Mouse (Mus musculus) kidney, postnatal 25 days (tissue): ENCODE results near the gene Foxo6.

Experiments
- DNase-seq, 2 experiments: peaks; one replicate each; pipeline ENCODE4 v3.0.0; 2021; ENCODE audit warnings: mixed read lengths in 2 of 2

Gene Foxo6

GRCm38 (mm10) chr4:120283141-120283540 is 4.0 kb downstream of the Foxo6 start:
- DNase-seq = peak; percentile 72 to 86

DNA sequence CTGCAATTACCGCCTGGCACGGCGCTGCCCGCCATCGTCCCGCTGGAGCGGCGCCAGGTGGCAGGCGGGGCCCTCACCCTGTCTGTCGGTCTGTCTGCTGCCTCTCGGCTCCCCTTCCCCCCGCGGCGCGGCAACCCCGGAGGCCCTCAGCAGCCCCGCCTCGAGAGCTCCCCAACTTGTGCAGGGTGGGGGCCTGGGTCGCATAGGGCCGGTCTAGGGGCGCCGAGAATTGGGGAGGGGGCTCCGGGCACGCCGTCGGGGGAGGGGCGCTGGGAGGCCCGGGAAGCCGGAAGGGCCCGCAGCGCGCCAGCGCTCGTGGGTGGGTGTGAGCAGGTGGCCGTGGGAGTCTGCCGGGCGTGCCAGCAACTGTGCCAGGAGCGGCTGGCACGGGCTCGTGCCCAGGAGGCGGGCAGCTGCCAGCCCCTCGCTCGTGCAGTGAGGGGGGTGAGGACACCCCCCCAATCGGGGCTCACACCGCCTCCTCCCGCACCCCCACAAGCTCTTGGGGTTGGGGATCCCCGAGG is 4.5 kb downstream of the Foxo6 start:
- DNase-seq = peak; percentile 14 to 54

- no peak for DNase-seq
Observed at GRCm38 (mm10) chr4:120281011-120281410, 6.1 kb downstream of the Foxo6 start.

- no peak for DNase-seq
Observed at GRCm38 (mm10) chr4:120280432-120280831, 6.7 kb downstream of the Foxo6 start.

- DNase-seq = peak; percentile 43 to 86
Observed at GRCm38 (mm10) chr4:120277255-120277928, 9.8 kb downstream of the Foxo6 start.

GRCm38 (mm10) chr4:120275487-120275886 is 11.7 kb downstream of the Foxo6 start:
- DNase-seq = no peak

DNA sequence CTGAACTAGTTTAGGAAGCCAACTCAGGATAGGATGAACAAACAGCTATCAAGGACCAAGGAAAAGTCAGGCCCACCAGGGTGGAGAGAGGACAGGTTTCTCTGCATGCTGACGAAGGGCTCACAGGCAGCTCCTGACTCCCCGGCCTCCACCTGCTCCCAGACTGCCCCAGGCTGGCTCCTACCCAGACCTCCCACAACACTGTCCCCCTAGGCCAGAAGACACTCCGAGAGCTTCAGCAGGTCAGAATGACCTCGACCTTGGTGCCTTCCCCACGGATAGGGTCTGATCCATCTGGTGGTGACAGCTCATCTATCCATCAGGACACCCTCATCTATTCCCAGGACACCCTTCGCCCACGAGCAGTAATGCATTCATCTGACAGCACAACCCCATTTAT is 13.6 kb downstream of the Foxo6 start:
- no peak for DNase-seq

DNA sequence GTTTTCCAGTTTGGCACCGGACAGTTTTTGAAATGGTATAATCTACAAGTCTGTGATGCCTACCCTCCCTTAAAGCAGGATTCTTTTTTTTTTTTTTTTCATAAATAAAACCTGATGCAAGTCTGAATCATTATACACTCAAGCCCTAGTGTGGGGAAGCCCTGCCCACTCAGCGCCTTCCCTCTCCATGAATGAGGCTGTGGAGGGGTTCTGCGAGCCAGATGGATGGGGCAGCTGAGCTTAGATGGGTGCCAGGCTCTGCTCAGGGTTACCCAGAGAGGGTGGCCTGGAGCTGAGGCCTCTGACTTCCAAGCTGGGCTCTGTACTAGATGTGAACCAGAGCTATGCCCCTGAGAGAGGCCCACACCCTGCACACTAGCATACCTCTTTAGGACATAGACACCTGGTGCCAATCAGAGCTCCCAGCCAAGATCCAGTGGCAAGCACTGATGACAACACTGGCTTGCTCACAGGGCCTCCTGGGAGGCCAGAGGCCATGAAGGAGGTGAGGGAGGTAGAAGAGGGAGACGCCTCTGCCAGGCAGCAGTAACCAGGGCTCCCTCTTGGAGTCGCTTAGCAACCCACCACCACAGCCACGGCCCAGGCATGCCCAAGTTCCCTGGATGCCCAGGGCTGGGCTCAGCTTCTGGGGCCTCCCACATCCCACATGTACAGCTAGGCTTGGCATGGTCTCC is 15.1 kb downstream of the Foxo6 start:
- no peak for DNase-seq

GRCm38 (mm10) chr4:120271208-120271607 is 15.9 kb downstream of the Foxo6 start:
- no peak for DNase-seq

DNA sequence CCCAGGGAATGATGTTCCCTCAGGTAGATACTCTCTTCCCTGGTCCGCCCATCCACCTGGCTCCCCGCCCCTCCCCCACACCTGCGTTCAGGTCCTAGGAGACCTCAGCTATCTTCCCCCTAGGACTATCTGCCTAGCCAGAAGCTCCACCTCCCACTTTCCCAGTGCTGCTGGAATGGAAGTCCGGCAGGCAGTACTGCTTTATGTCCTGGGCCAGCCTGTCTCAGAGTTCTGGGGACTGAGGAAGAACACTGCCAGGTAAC is 16.3 kb downstream of the Foxo6 start:
- no peak for DNase-seq

- no peak for DNase-seq
Observed at GRCm38 (mm10) chr4:120270148-120270936, 16.8 kb downstream of the Foxo6 start.

GRCm38 (mm10) chr4:120269426-120269825 is 17.7 kb downstream of the Foxo6 start:
- peak; percentile 13 to 70 for DNase-seq

DNA sequence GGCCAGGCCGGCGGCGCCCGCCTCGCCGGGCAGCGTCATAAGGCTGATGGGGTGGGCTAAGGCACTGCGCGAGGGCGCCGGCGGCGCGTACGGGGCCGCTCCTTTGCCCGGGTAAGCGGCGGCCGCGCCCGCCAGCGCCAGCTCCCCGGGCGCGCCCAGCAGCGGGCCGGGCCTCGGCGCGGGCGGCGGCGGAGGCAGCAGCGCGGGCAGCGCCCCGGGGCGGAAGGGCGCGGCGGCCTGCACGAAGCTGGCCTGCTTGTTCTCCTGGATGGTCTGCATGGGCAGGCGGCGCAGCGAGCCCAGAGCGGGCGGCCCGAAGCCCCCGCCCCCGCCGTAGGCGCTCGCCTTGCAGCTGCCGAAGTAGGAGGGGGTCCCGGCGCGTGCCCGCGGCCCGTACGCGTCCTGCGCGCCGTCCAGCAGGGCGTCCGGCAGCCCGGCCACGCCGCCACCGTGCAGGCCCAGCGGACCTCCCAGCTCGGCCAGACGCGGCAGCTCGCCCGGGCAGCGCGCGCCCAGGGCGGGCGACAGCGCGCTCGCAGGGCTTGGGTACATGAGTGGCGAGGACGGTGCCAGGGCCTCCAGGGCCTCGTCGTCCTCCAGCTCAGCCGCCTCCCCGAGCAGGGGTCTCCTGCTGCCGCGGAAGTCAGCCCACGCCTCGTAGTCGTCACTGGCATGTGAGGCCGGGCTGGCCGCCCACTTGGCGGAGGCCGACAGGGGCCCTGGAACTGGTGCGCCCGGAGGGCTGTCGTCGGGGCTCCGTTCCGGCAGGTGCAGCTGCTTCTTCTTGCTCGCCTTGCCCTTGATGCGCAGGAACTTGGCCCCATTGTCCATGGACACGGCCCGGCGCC is 18.7 kb downstream of the Foxo6 start:
- DNase-seq = no peak

DNA sequence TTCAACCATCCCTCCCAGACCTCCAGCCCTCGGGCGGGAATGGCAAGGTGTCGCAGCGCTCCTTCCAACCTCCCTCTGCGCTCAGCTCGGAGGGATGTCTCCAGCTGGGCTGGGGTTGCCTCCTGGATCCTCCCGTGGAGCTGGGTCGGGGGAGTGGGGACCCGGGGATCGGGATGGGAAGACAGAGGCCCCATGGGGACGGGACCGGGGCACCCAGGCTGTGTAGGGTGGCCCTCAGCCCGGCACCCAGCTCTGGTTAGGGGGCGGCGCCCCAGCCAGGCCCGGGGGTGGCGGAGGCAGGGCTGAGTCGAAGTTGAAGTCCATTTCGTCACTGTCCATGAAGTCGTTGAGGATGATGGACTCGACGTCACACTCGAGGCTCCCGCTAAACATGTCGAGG is 19.5 kb downstream of the Foxo6 start:
- DNase-seq = no peak

DNA sequence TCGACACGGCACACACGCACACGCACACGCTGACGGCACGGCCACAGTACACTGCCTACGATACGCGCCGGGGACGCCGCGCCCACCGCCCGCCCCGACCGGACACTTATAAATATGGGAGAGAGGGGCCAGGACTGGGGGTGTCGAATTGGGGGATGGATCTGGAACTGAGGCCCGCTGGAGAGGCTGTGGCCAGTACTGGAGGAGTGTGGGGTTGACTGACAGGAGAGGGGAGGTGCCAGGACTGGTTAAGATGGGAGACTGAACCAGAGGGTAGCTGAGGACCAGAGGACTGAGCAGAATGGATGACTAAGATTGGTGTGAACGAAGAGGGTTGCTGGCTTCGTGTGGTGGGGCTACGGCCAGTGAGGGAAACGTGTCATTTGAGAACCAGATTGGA is 20.0 kb downstream of the Foxo6 start:
- no peak for DNase-seq

DNA sequence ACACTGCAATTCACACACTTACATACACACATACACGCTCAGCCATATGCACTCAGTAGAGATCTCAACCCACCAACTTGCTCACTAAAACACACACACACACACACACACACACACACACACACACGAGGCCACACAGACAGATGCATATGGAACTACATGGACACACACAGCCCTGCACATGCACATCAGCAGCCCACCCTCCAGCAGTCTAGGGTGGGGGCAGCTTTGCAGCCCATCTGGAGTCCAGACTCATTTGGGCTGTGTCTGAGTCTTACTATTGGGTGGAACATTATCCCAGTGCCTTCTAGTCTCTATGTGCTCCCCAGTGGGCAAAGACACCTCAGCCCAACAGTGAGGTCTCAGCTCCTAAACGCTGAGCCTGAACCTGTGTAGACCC is 23.0 kb downstream of the Foxo6 start:
- DNase-seq = no peak

GRCm38 (mm10) chr4:120262726-120263125 is 24.4 kb downstream of the Foxo6 start:
- DNase-seq = no peak

GRCm38 (mm10) chr4:120262206-120262605 is 24.9 kb downstream of the Foxo6 start:
- DNase-seq = no peak

DNA sequence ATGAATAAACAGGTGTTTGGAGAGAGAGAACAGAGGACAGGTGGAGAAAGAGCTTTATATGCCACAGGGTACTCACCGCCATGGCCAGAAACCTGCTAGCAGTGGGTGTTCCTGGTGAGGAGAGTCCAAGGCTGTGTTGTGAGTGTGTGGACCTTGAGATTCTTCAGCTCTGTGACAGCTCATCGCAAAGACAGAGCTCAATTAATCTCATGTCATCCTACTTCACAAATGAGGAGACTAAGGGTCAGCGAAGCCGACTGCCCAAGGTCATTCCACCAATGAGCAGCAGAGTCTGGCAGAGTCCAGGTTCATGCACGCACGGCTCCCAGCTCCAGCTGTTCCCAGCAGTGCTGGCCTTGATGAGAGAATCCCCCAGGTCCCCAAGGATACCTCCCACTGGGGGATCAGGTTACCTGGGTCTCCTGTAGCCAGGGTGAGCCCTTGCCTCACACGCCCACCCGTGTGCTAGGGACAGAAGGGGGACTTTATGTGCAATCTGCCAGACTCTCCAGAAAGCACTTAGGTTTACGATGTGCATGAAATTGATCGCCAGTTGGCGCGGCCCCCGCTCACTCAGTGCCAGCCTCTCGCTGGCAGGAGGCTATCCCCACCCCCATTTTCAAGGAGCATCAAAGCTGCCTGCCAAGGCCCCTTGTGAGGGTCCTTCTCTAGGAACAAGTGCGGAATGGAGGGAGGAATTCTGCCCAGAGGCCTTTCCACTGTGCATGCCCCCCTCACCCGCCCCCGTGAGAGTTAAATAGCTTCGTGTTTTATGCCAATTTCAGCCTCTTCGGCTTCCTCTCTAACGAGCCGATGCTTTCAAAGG is 27.6 kb downstream of the Foxo6 start:
- no peak for DNase-seq

GRCm38 (mm10) chr4:120248800-120249261 is 38.3 kb downstream of the Foxo6 start:
- DNase-seq = peak; percentile 56 to 87

DNA sequence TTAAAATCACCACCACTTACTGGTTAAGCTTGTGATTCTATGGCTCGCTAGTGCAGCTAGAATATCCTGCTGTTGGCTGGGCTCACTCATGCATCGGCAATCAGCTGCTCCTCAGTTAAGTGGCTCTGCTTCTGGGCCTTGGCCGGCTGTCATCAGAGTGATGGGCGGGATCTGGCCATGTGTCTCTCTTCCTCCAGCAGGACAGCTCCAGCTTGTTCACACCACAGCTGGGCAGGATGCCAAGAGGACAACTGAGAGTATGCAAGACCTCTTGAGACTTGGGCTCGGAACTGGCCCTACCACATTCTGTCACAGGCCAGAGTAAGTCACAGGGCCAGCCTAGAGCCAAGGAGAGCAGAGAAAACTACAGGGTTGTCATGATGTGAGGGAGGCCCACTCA is 39.7 kb downstream of the Foxo6 start:
- peak; percentile 64 to 88 for DNase-seq

DNA sequence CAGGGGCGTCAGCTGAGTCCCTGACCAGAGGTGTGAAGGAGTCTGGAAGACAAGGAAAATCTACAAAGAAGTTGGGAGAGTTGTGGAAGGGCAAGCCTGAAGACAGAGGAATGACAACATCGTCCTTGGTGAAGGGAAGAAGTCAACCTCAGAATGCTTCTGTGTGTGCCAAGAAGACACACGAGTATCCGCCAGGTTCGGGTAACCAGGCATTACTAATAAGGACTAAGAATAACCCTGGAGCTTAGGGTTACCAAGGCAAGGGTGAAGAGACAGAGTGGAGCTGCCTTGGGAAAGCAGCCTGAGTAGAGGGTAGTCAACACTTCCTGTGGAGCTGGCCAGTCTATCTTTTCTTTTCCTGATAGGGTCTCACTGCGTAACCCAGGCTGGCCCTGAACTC is 41.1 kb downstream of the Foxo6 start:
- DNase-seq = no peak
